ENCODE assay signal across 8 mouse cellular contexts in the genomic region with DNA sequence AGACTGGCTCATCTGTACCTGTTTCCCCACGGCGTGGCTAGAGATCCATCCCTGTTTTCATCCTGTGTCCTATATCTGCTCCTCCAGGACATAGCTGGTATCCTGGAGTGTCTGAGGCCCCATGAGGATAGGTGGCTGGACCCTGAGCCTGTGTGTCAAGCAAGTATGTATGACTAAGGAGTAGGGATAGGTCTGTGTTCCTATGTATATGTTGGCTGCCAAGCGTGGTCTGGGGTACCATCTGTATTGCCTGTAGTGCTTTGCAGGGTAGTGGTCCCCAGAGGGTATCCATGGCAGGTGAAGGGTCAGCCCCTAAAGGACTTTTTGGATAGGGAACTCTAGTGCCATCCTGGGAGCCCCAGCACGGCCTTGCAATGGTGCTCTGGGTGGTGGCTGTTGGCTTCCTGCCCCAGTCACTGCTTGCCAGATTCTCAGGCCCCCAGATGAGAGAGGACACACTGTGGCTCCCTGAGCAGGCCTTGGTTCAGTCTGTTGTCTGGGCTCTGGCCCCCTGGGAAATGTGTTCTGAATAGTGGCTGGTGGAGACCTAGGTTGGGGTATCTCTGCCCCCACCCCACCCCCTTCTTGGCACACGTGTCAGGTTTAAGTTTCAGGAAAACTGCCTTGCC. TPM values are rescaled to one million over a fixed set of nuclear protein-coding genes. Genes with fewer than 3 reads are reported as not detected.
DNase-seq lines count a peak whose midpoint lies in the region; ATAC-seq lines count a peak whose summit lies in the region.

No protein-coding gene starts in this region.

- no peak overlapping the region for H3K4me3 ChIP-seq in forebrain, embryonic 13.5 days
- H3K4me3 ChIP-seq in forebrain, embryonic 11.5 days (ENCODE audit: low read depth, low read length) = no peak overlapping the region
- H3K4me3 ChIP-seq in heart, embryonic 16.5 days (ENCODE audit: low read length) = no peak overlapping the region

- H3K27me3 ChIP-seq in forebrain, embryonic 13.5 days = no peaks in the 10 kb centered on the region
- no peaks in the 10 kb centered on the region for H3K27me3 ChIP-seq in forebrain, embryonic 11.5 days (ENCODE audit: control insufficient read depth, insufficient read depth, low read length)
- no peaks in the 10 kb centered on the region for H3K27me3 ChIP-seq in heart, embryonic 16.5 days (ENCODE audit: control insufficient read depth, insufficient read depth, low read length)

- ATAC-seq in forebrain, embryonic 13.5 days = no peak
- ATAC-seq in forebrain, embryonic 11.5 days (replicated peaks; ENCODE audit: low FRiP score) = no peak
- ATAC-seq in heart, embryonic 16.5 days (replicated peaks; ENCODE audit: extremely low read depth, insufficient read depth, low FRiP score) = no peak

- peak overlapping the region; percentile 48; the same call in 1 of the 2 replicates for H3K9ac ChIP-seq in forebrain, embryonic 13.5 days
- H3K9ac ChIP-seq in forebrain, embryonic 11.5 days (ENCODE audit: low read length) = no peak overlapping the region
- peak overlapping the region; percentile 46 for H3K9ac ChIP-seq in heart, embryonic 16.5 days (ENCODE audit: low read length)

- peaks cover 50% of the 10 kb centered on the region for H3K4me1 ChIP-seq in forebrain, embryonic 13.5 days
- H3K4me1 ChIP-seq in forebrain, embryonic 11.5 days (replicated peaks; ENCODE audit: control insufficient read depth, insufficient read depth, low read length) = peaks cover 19% of the 10 kb centered on the region
- peaks cover 39% of the 10 kb centered on the region for H3K4me1 ChIP-seq in heart, embryonic 16.5 days (ENCODE audit: control insufficient read depth, insufficient read depth, low read length)

- DNase-seq in forebrain, embryonic 11.5 days (ENCODE audit: low spot score) = no peak
- DNase-seq in urinary bladder, postnatal 14 days (ENCODE audit: low spot score) = peak; percentile 50
- no peak for DNase-seq in urinary bladder, adult 2 months (ENCODE audit: low spot score)
- DNase-seq in lung, postnatal 25 days (ENCODE audit: low spot score) = peak; percentile 32
- no peak for DNase-seq in embryo, embryonic 11 days
- DNase-seq in right cerebral cortex, adult 18-20 months = no peak

- WGBS in forebrain, embryonic 13.5 days = 84% methylated on average over 5 of the region's 5 CpGs
- WGBS in forebrain, embryonic 11.5 days = 89% methylated on average over 5 of the region's 5 CpGs
- 59% methylated on average over 5 of the region's 5 CpGs for WGBS in heart, embryonic 16.5 days

- H3K9me3 ChIP-seq in forebrain, embryonic 13.5 days (replicated peaks) = 0 out of 2 replicates have a peak, but pooled peaks cover under 1% of the 10 kb centered on the region
- H3K9me3 ChIP-seq in forebrain, embryonic 11.5 days (ENCODE audit: control insufficient read depth, low read length) = no peaks in the 10 kb centered on the region; the same call in 1 of the 2 replicates
- H3K9me3 ChIP-seq in heart, embryonic 16.5 days (replicated peaks; ENCODE audit: control insufficient read depth, low read length) = no peaks in the 10 kb centered on the region

- peak overlapping the region; percentile 93 for H3K4me2 ChIP-seq in forebrain, embryonic 13.5 days
- H3K4me2 ChIP-seq in forebrain, embryonic 11.5 days (ENCODE audit: low read depth, low read length, severe bottlenecking) = no peak overlapping the region
- H3K4me2 ChIP-seq in heart, embryonic 16.5 days (ENCODE audit: low read depth, low read length) = peak overlapping the region; percentile 12; the same call in 1 of the 2 replicates

- H3K27ac ChIP-seq in forebrain, embryonic 13.5 days = 0 out of 2 replicates have a peak overlapping the region, but pooled peaks have one; percentile 20
- no peak overlapping the region for H3K27ac ChIP-seq in forebrain, embryonic 11.5 days (ENCODE audit: low read depth, low read length)
- peak overlapping the region; percentile 67 for H3K27ac ChIP-seq in heart, embryonic 16.5 days (ENCODE audit: low read length)

- peaks cover 15% of the 10 kb centered on the region for H3K36me3 ChIP-seq in forebrain, embryonic 13.5 days (ENCODE audit: poor library complexity, severe bottlenecking)
- no peaks in the 10 kb centered on the region; the same call in 1 of the 2 replicates for H3K36me3 ChIP-seq in forebrain, embryonic 11.5 days (ENCODE audit: control insufficient read depth, insufficient read depth, low read length)
- no peaks in the 10 kb centered on the region for H3K36me3 ChIP-seq in heart, embryonic 16.5 days (ENCODE audit: control insufficient read depth, insufficient read depth)

RNA-seq across cellular contexts. Expression of a gene that starts 2.5 kb away (rescaled TPM):
- 19.5 and 20.2 TPM in 2 replicates for polyA plus RNA-seq in forebrain, embryonic 13.5 days (2015; fragmentation: Nextera tagmentation; extraction: Ambion mirVana)
- 25.3 and 27.7 TPM in 2 replicates for polyA plus RNA-seq in forebrain, embryonic 11.5 days (2014; fragmentation: Nextera tagmentation; extraction: Ambion mirVana)
- 43.1 and 55.5 TPM in 2 replicates for polyA plus RNA-seq in urinary bladder, adult 2 months (2012; rRNA removed)
- 10.8 and 12.1 TPM in 2 replicates for polyA plus RNA-seq in heart, embryonic 16.5 days (2015; fragmentation: Nextera tagmentation; extraction: Ambion mirVana)

RNA-seq across cellular contexts. Expression of a gene that starts 26.3 kb away (rescaled TPM):
- polyA plus RNA-seq in forebrain, embryonic 13.5 days (2015; fragmentation: Nextera tagmentation; extraction: Ambion mirVana) = not detected in 2 replicates
- not detected in 2 replicates for polyA plus RNA-seq in forebrain, embryonic 11.5 days (2014; fragmentation: Nextera tagmentation; extraction: Ambion mirVana)
- not detected in 2 replicates for polyA plus RNA-seq in urinary bladder, adult 2 months (2012; rRNA removed)
- not detected in 2 replicates for polyA plus RNA-seq in heart, embryonic 16.5 days (2015; fragmentation: Nextera tagmentation; extraction: Ambion mirVana)

RNA-seq across cellular contexts. Expression of a gene that starts 39.5 kb away (rescaled TPM):
- polyA plus RNA-seq in forebrain, embryonic 13.5 days (2015; fragmentation: Nextera tagmentation; extraction: Ambion mirVana) = 314 and 328 TPM in 2 replicates
- polyA plus RNA-seq in forebrain, embryonic 11.5 days (2014; fragmentation: Nextera tagmentation; extraction: Ambion mirVana) = 186 and 217 TPM in 2 replicates
- polyA plus RNA-seq in urinary bladder, adult 2 months (2012; rRNA removed) = 303 and 339 TPM in 2 replicates
- 1,743 and 2,017 TPM in 2 replicates for polyA plus RNA-seq in heart, embryonic 16.5 days (2015; fragmentation: Nextera tagmentation; extraction: Ambion mirVana)

RNA-seq across cellular contexts. Expression of a gene that starts 45.6 kb away (rescaled TPM):
- 35.9 and 40.0 TPM in 2 replicates for polyA plus RNA-seq in forebrain, embryonic 13.5 days (2015; fragmentation: Nextera tagmentation; extraction: Ambion mirVana)
- 61.3 and 66.5 TPM in 2 replicates for polyA plus RNA-seq in forebrain, embryonic 11.5 days (2014; fragmentation: Nextera tagmentation; extraction: Ambion mirVana)
- 805 and 1,244 TPM in 2 replicates for polyA plus RNA-seq in urinary bladder, adult 2 months (2012; rRNA removed)
- 719 and 763 TPM in 2 replicates for polyA plus RNA-seq in heart, embryonic 16.5 days (2015; fragmentation: Nextera tagmentation; extraction: Ambion mirVana)

RNA-seq across cellular contexts. Expression of a gene that starts 55.7 kb away (rescaled TPM):
- 32.2 and 41.2 TPM in 2 replicates for polyA plus RNA-seq in forebrain, embryonic 13.5 days (2015; fragmentation: Nextera tagmentation; extraction: Ambion mirVana)
- 57.2 and 58.2 TPM in 2 replicates for polyA plus RNA-seq in forebrain, embryonic 11.5 days (2014; fragmentation: Nextera tagmentation; extraction: Ambion mirVana)
- polyA plus RNA-seq in urinary bladder, adult 2 months (2012; rRNA removed) = 1.3 TPM in 2 replicates
- polyA plus RNA-seq in heart, embryonic 16.5 days (2015; fragmentation: Nextera tagmentation; extraction: Ambion mirVana) = 25.0 and 28.1 TPM in 2 replicates

Comparison
In these comparisons a context has a peak if more than half of its experiments do, and no peak if none do; other contexts are left out.
1. DNase-seq: peak in urinary bladder, postnatal 14 days (single experiment) and lung, postnatal 25 days (single experiment); none in forebrain, embryonic 11.5 days (single experiment), urinary bladder, adult 2 months (single experiment), embryo, embryonic 11 days (single experiment) and right cerebral cortex, adult 18-20 months (single experiment).